Mouse (Mus musculus) cerebellum, adult 2 months (tissue): Measurements from ENCODE around the gene Lrba.

Experiments
- CTCF ChIP-seq: fragments of 200-500 bp; IDR thresholded peaks from 2 replicates; pipeline ENCODE4 v1.5.1; 2011; ENCODE audit warnings: low read depth, mild to moderate bottlenecking, control low read depth, low read length, moderate library complexity, borderline replicate concordance; ENCODE audit not compliant: insufficient read depth
- POLR2A ChIP-seq: fragments of 200-500 bp; IDR thresholded peaks from 2 replicates; pipeline ENCODE4 v1.6.1; 2011; ENCODE audit warnings: low read length, control low read depth, borderline replicate concordance; ENCODE audit not compliant: insufficient read depth

DNA sequence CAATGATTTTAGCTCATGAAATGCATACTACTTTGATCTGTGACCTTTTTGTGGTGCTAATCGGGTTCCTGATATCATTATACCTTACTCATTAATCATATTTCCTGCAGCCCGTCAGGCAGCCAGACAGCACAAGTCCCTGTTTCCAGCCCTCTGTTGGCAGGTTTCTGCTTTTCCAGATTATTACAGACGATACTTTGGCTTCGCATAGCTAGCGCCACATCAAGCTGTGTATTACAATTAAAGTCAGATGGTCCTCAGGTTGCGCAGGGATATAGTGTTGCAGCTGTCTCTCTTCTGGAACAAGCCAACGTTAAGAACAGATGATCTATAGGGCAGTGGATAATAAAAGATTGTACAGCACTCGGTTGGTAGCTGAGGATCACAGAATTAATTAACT, 443.7 kb downstream of the Lrba start:
- no peak for TF ChIP-seq CTCF
- no peak for TF ChIP-seq POLR2A
